Mouse (Mus musculus) mouse embryonic stem cell (cell line): ENCODE measurements around the gene Adgrb2.

ENCODE experiments used
- in situ Hi-C, 2 experiments: fragments of 300-500 bp; cut with MboI; formaldehyde crosslinking; loops; 1 replicate in 1 of 2; 3 replicates in 1 of 2; pipeline ENCODE4 v1.14.3; 2019 to 2020; ENCODE audit warnings: low sequenced_read_pairs in 2 of 2, low pct_unique_long_range_greater_than_20kb in 1 of 2, mixed read lengths in 1 of 2; ENCODE audit not compliant: unreplicated experiment in 1 of 2

The Adgrb2 gene

GRCm38 (mm10) chr4:129984421-129985061 is at the start of gene Adgrb2:
Gene Adgrb2 (plus strand): TSS chr4:129984870.
- in situ Hi-C loops, result no loop called here

- in situ Hi-C loops, result loop anchor here in 1 of 2 experiments (10.0 kb wide), 1 partner anchor 123 kb away; no protein-coding TSS in a partner anchor
Observed at GRCm38 (mm10) chr4:129951359-129951821, 33.3 kb upstream of the Adgrb2 start.

GRCm38 (mm10) chr4:129952241-129952810 is 32.3 kb upstream of the Adgrb2 start:
- in situ Hi-C loops, result loop anchor here in 1 of 2 experiments (10.0 kb wide), 1 partner anchor 122 kb away; no protein-coding TSS in a partner anchor

- in situ Hi-C loops, result loop anchor here in 1 of 2 experiments (10.0 kb wide), 1 partner anchor 120 kb away; no protein-coding TSS in a partner anchor
Observed at GRCm38 (mm10) chr4:129954527-129954926, 30.1 kb upstream of the Adgrb2 start.

- in situ Hi-C loops, result loop anchor here in 1 of 2 experiments (10.0 kb wide), 1 partner anchor 224 kb away; no protein-coding TSS in a partner anchor
Observed at GRCm38 (mm10) chr4:129960180-129960944, 24.3 kb upstream of the Adgrb2 start.

- in situ Hi-C loops, result loop anchor here in 1 of 2 experiments (10.0 kb wide), 1 partner anchor 220 kb away; no protein-coding TSS in a partner anchor
Observed at GRCm38 (mm10) chr4:129965294-129965693, 19.4 kb upstream of the Adgrb2 start.

- in situ Hi-C loops, result loop anchor here in 1 of 2 experiments (10.0 kb wide), 1 partner anchor 219 kb away; no protein-coding TSS in a partner anchor
Observed at GRCm38 (mm10) chr4:129966201-129966600, 18.5 kb upstream of the Adgrb2 start.

GRCm38 (mm10) chr4:129967024-129968014 is 17.4 kb upstream of the Adgrb2 start:
- in situ Hi-C loops, result loop anchor here in 1 of 2 experiments (10.0 kb wide), 1 partner anchor 217 kb away; no protein-coding TSS in a partner anchor

GRCm38 (mm10) chr4:129970168-129970567 is 14.5 kb upstream of the Adgrb2 start:
- in situ Hi-C loops, result no loop called here

GRCm38 (mm10) chr4:129970861-129971260 is 13.8 kb upstream of the Adgrb2 start:
- in situ Hi-C loops, result no loop called here

- in situ Hi-C loops, result no loop called here
Observed at GRCm38 (mm10) chr4:129971989-129972388, 12.7 kb upstream of the Adgrb2 start.

- in situ Hi-C loops, result no loop called here
Observed at GRCm38 (mm10) chr4:129974285-129974684, 10.4 kb upstream of the Adgrb2 start.

- in situ Hi-C loops, result no loop called here
Observed at GRCm38 (mm10) chr4:129977256-129977655, 7.4 kb upstream of the Adgrb2 start.

- in situ Hi-C loops, result no loop called here
Observed at GRCm38 (mm10) chr4:129978227-129978626, 6.4 kb upstream of the Adgrb2 start.

- in situ Hi-C loops, result no loop called here
Observed at GRCm38 (mm10) chr4:129978930-129979329, 5.7 kb upstream of the Adgrb2 start.

- in situ Hi-C loops, result no loop called here
Observed at GRCm38 (mm10) chr4:129981657-129982056, 3.0 kb upstream of the Adgrb2 start.

GRCm38 (mm10) chr4:129983046-129983445 is 1.6 kb upstream of the Adgrb2 start:
- in situ Hi-C loops, result no loop called here
